Mouse (Mus musculus) urinary bladder, adult 18-20 months (tissue): ENCODE measurements around the gene Gprc5d.

Experiments used
- DNase-seq, 2 experiments: peaks; one replicate each; pipeline ENCODE4 v3.0.0; 2022; ENCODE audit warnings: low spot score in 2 of 2, mixed read lengths in 2 of 2

Gene Gprc5d

GRCm38 (mm10) chr6:135070347-135070746, 47.7 kb downstream of the Gprc5d start:
- no peak for DNase-seq

GRCm38 (mm10) chr6:135069856-135070255, 48.2 kb downstream of the Gprc5d start:
- DNase-seq, result no peak

- no peak for DNase-seq
Measured at GRCm38 (mm10) chr6:135068221-135068620, 49.9 kb downstream of the Gprc5d start.

GRCm38 (mm10) chr6:135066795-135067445, 51.2 kb downstream of the Gprc5d start:
- no peak for DNase-seq

- peak; percentile 50 to 53 for DNase-seq
Measured at GRCm38 (mm10) chr6:135065236-135065957, 52.7 kb downstream of the Gprc5d start, which contains the start of gene Gprc5a. Gprc5a (plus strand) TSS chr6:135065651.

GRCm38 (mm10) chr6:135064621-135065020, 53.5 kb downstream of the Gprc5d start:
- DNase-seq, result no peak

- DNase-seq, result no peak
Measured at GRCm38 (mm10) chr6:135060728-135061127, 57.4 kb downstream of the Gprc5d start.
